Mouse (Mus musculus) spleen, adult 2 months (tissue): Measurements from ENCODE around the gene Fam204a. TPM values are rescaled to one million over a fixed set of nuclear protein-coding genes. Genes with fewer than 3 reads are reported as not detected.

Source experiments
- DNase-seq, 2 experiments: peaks; one replicate each; pipeline versions ENCODE4 v3.0.0 to v3.0.0-alpha.2; 2012 to 2021; ENCODE audit warnings: low spot score in 2 of 2, low read depth in 1 of 2
- H3K27ac ChIP-seq: fragments of 200-500 bp; 2 replicates; pipeline ENCODE4 v1.5.1; 2012; ENCODE audit warnings: low read length, inconsistent platforms; ENCODE audit not compliant: insufficient read depth
- H3K27me3 ChIP-seq: fragments of 200-500 bp; 2 replicates; pipeline ENCODE4 v1.6.1; 2012; ENCODE audit warnings: mild to moderate bottlenecking, moderate library complexity, low read length, inconsistent platforms; ENCODE audit not compliant: control insufficient read depth, insufficient read depth
- H3K36me3 ChIP-seq: fragments of 200-500 bp; 2 replicates; pipeline ENCODE4 v1.6.1; 2012; ENCODE audit warnings: mild to moderate bottlenecking, low read length, inconsistent platforms; ENCODE audit not compliant: control insufficient read depth, insufficient read depth
- H3K4me1 ChIP-seq: fragments of 200-500 bp; 2 replicates; pipeline ENCODE4 v1.6.1; 2011; ENCODE audit warnings: inconsistent platforms; ENCODE audit not compliant: control insufficient read depth, insufficient read depth, insufficient read length
- H3K4me3 ChIP-seq: fragments of 200-500 bp; 2 replicates; pipeline ENCODE4 v1.5.1; 2011; ENCODE audit warnings: mild to moderate bottlenecking, inconsistent platforms; ENCODE audit not compliant: insufficient read depth, insufficient read length; ENCODE audit errors: extremely low read depth
- CTCF ChIP-seq: fragments of 200-500 bp; IDR thresholded peaks from 2 replicates; pipeline ENCODE4 v1.5.1; 2011; ENCODE audit warnings: mild to moderate bottlenecking, inconsistent platforms; ENCODE audit not compliant: insufficient read depth, insufficient read length, insufficient replicate concordance; ENCODE audit errors: extremely low read depth
- POLR2A ChIP-seq: fragments of 200-500 bp; IDR thresholded peaks from 2 replicates; pipeline ENCODE4 v1.6.1; 2011; ENCODE audit warnings: low read depth, low read length, inconsistent platforms
- WGBS: fragments of 180-500 bp; shearing (Covaris S2); methylation state at CpG from one replicate; pipeline ENCODE4 v1.1.7; 2018; 5-methylcytosine and 5-hydroxymethylcytosine counted together
- polyA plus RNA-seq: library from polyadenylated mRNA; depleted of rRNA; stranded (reverse); fragments of >200 nt; gene quantifications from 2 replicates; pipeline ENCODE4 v1.2.3, GENCODE M21; 2012; rRNA removed

Gene Fam204a
- polyA plus RNA-seq, 1 experiment, result 4.6 TPM

- TF ChIP-seq CTCF (no peak), POLR2A (no peak)
- Histone ChIP-seq H3K4me3 (no peak overlapping the region), H3K36me3 (no peaks in the 10 kb centered on the region), H3K27me3 (no peaks in the 10 kb centered on the region), H3K27ac (no peak overlapping the region), H3K4me1 (no peaks in the 10 kb centered on the region)
- 87% methylated on average over 3 of the region's 3 CpGs for WGBS
- no peak for DNase-seq
Observed at GRCm38 (mm10) chr19:60150056-60150455, 76.4 kb downstream of the Fam204a start.

- 65% methylated on average over 13 of the region's 13 CpGs for WGBS
- H3K27ac ChIP-seq, result no peak overlapping the region
- no peaks in the 10 kb centered on the region for H3K36me3 ChIP-seq
- TF ChIP-seq POLR2A, result no peak
- no peak for TF ChIP-seq CTCF
- DNase-seq, result no peak
- no peak overlapping the region for H3K4me3 ChIP-seq
- H3K27me3 ChIP-seq, result no peaks in the 10 kb centered on the region
- no peaks in the 10 kb centered on the region for H3K4me1 ChIP-seq
Observed at GRCm38 (mm10) chr19:60149078-60149960, 77.2 kb downstream of the Fam204a start.

Other genes starting within 250 kb of the Fam204a start
- not detected in 2 replicates for gene Prlhr, start 241.6 kb upstream of the Fam204a start, polyA plus RNA-seq